Mouse (Mus musculus) spleen, adult 18-20 months (tissue): ENCODE measurements at regions not wholly inside any gene's neighbourhood (a gene's known extent, or its start where the extent isn't known, plus 50 kb on each side); places are given as distances from the start of the nearest gene placed in this dataset.
A peak's percentile ranks its signal among the peaks of the same experiment; 100 is the strongest.

Source experiments
- DNase-seq, 2 experiments: peaks; one replicate each; pipeline ENCODE4 v3.0.0; 2022; ENCODE audit warnings: mixed read lengths in 2 of 2

GRCm38 (mm10) chr8:107865744-107866143 lies 76.7 kb upstream of the Zfhx3 start:
- no peak for DNase-seq

GRCm38 (mm10) chr8:107871718-107872117 lies 70.7 kb upstream of the Zfhx3 start:
- no peak for DNase-seq

GRCm38 (mm10) chr8:107872121-107872520 lies 70.3 kb upstream of the Zfhx3 start:
- DNase-seq: no peak

- DNase-seq: no peak
Measured at GRCm38 (mm10) chr8:107876455-107876854, 66.0 kb upstream of the Zfhx3 start.

GRCm38 (mm10) chr8:107881851-107882250 lies 60.6 kb upstream of the Zfhx3 start:
- DNase-seq: peak in 1 of 2 experiments; percentile 7

GRCm38 (mm10) chr8:107885547-107885946 lies 56.9 kb upstream of the Zfhx3 start:
- no peak for DNase-seq

GRCm38 (mm10) chr8:107885971-107886370 lies 56.5 kb upstream of the Zfhx3 start:
- no peak for DNase-seq

GRCm38 (mm10) chr8:107886516-107887253 lies 55.8 kb upstream of the Zfhx3 start:
- no peak for DNase-seq

GRCm38 (mm10) chr8:107887333-107887732 lies 55.1 kb upstream of the Zfhx3 start:
- no peak for DNase-seq

- no peak for DNase-seq
Measured at GRCm38 (mm10) chr8:107890922-107891321, 51.5 kb upstream of the Zfhx3 start.
